ENCODE assay signal across 22 mouse cellular contexts in the genomic region with DNA sequence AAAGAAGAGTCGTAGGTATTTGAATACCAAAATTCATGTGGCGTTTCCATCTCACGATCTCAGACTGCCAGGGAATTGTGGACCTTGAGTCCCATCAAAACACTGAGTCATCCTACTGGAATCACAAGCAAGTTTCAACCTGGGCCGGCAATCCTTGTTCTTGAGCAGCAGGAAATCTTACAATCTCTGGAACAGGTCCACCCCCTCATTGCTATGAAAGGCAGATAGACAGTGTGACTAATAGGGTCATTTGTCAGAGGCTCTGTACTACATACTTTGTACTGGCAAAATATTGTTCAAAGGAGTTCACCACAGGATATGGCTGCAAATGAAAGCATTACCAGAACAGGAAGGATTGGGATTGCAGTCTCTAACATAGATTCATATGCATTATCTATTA. TPM values are rescaled to one million over a fixed set of nuclear protein-coding genes. Genes with fewer than 3 reads are reported as not detected.
DNase-seq lines count a peak whose midpoint lies in the region; ATAC-seq lines count a peak whose summit lies in the region.
"Had no signal": no experiment of that assay in that cellular context is flagged by ENCODE, and none has a peak within 500 bp of the region (broad histone marks: within the 10 kb centered on the region; RNA-seq: fewer than 3 reads in every experiment).

No protein-coding gene starts in this region.

- no peaks in the 10 kb centered on the region for H3K36me3 ChIP-seq in stomach, embryonic 15.5 days
- H3K36me3 ChIP-seq: forebrain, embryonic 12.5 days; G1E; hindbrain, embryonic 15.5 days; liver, embryonic 12.5 days had no signal

- no peak overlapping the region for H3K27ac ChIP-seq in stomach, embryonic 15.5 days
- H3K27ac ChIP-seq: forebrain, embryonic 12.5 days; gastrocnemius, adult 2 months; hindbrain, embryonic 15.5 days; liver, embryonic 12.5 days had no signal

- no peaks in the 10 kb centered on the region for H3K27me3 ChIP-seq in stomach, embryonic 15.5 days (replicated peaks)
- H3K27me3 ChIP-seq: forebrain, embryonic 12.5 days; hindbrain, embryonic 15.5 days; liver, embryonic 12.5 days; megakaryocyte, embryonic 14.5 days had no signal

- no peak overlapping the region for H3K4me3 ChIP-seq in stomach, embryonic 15.5 days (replicated peaks)
- H3K4me3 ChIP-seq: forebrain, embryonic 12.5 days; gastrocnemius, adult 2 months; hindbrain, embryonic 15.5 days; liver, embryonic 12.5 days; megakaryocyte, embryonic 14.5 days had no signal

- no peaks in the 10 kb centered on the region for H3K9me3 ChIP-seq in stomach, embryonic 15.5 days
- H3K9me3 ChIP-seq: forebrain, embryonic 12.5 days; G1E; hindbrain, embryonic 15.5 days; liver, embryonic 12.5 days; megakaryocyte, embryonic 14.5 days had no signal

- H3K9ac ChIP-seq in stomach, embryonic 15.5 days, result no peak overlapping the region
- H3K9ac ChIP-seq: forebrain, embryonic 12.5 days; hindbrain, embryonic 15.5 days; liver, embryonic 12.5 days had no signal

- H3K4me1 ChIP-seq in stomach, embryonic 15.5 days, result no peaks in the 10 kb centered on the region
- H3K4me1 ChIP-seq: forebrain, embryonic 12.5 days; hindbrain, embryonic 15.5 days; liver, embryonic 12.5 days; megakaryocyte, embryonic 14.5 days had no signal

- peak; percentile 53; the same call in 1 of the 2 replicates for ATAC-seq in stomach, embryonic 15.5 days (ENCODE audit: insufficient read depth, low FRiP score, low read depth)
- ATAC-seq: liver, embryonic 12.5 days; midbrain, embryonic 16.5 days had no signal

- H3K4me2 ChIP-seq in stomach, embryonic 15.5 days, result no peak overlapping the region
- H3K4me2 ChIP-seq: forebrain, embryonic 12.5 days; hindbrain, embryonic 15.5 days; liver, embryonic 12.5 days had no signal

- DNase-seq in adrenal gland, adult 2 months, result peak; percentile 56
- DNase-seq in adrenal gland, postnatal 25 days, result no peak
- DNase-seq in ovary, adult 18-20 months (ENCODE audit: low spot score), result peak; percentile 17
- no peak for DNase-seq in ovary, postnatal 10 days (ENCODE audit: low spot score)
- peak; percentile 10 to 30 for DNase-seq in adrenal gland, postnatal 36 days
- DNase-seq in gastrocnemius, postnatal 25 days, result no peak
- no peak for DNase-seq in layer of hippocampus, postnatal 14 days (ENCODE audit: low spot score in 2 of 2)
- DNase-seq: cerebellum, postnatal 36 days; gastrocnemius, adult 2 months; heart, adult 18-20 months; heart, postnatal 36 days; kidney, adult 18-20 months; kidney, postnatal 25 days; lung, adult 2 months; thymus, adult 2 months had no signal

- 71% methylated on average over 4 of the region's 4 CpGs for WGBS in stomach, embryonic 15.5 days

RNA-seq across cellular contexts. Expression of a gene that starts 13.2 kb away (rescaled TPM):
- 1 to 10 TPM in 1 of 2 experiments, under 1 TPM in 1; 0.28 to 1.3 TPM for total RNA-seq in adrenal gland, adult 2 months (2021)
- polyA plus RNA-seq in adrenal gland, adult 2 months (2012; rRNA removed), result 0.77 TPM in 1 of 2 replicates, not detected in the other
- 0.67 and 2.0 TPM in 2 replicates for total RNA-seq in adrenal gland, postnatal 25 days (2021)
- under 1 TPM; 0.76 to 0.86 TPM for total RNA-seq in adrenal gland, postnatal 36 days (2021)
- polyA plus RNA-seq in stomach, embryonic 15.5 days (2015; fragmentation: Nextera tagmentation; extraction: Ambion mirVana), result 0.24 and 0.36 TPM in 2 replicates
- total RNA-seq in gastrocnemius, postnatal 25 days (2021), result under 1 TPM; 0.11 to 0.23 TPM
- 10 to 100 TPM; 20.3 to 21.4 TPM for total RNA-seq in layer of hippocampus, postnatal 14 days (2021)

Comparison
In these comparisons a context has a peak if more than half of its experiments do, and no peak if none do; other contexts are left out.
1. DNase-seq: peak in adrenal gland, adult 2 months (single experiment), ovary, adult 18-20 months (single experiment) and adrenal gland, postnatal 36 days (2 of 2); none in adrenal gland, postnatal 25 days (single experiment), ovary, postnatal 10 days (single experiment), gastrocnemius, postnatal 25 days (single experiment) and layer of hippocampus, postnatal 14 days (0 of 2).